Mouse (Mus musculus) erythroblast, adult 5-6 weeks (primary cell): ENCODE measurements around the gene Izumo2. TPM values are rescaled to one million over a fixed set of nuclear protein-coding genes. Genes with fewer than 3 reads are reported as not detected.
"Not testable (repeated sequence)": the region's sequence is repeated elsewhere in the genome, so short reads cannot be mapped to it uniquely, and the experiment has no call there.

Source experiments
- ATAC-seq: replicated peaks from 2 replicates; pipeline ENCODE4 v1.8.0; 2016; ENCODE audit warnings: moderate number of reproducible peaks, mild to moderate bottlenecking, moderate TSS enrichment, inconsistent platforms; ENCODE audit not compliant: poor library complexity, low FRiP score, severe bottlenecking
- total RNA-seq, 2 experiments: library from RNA; stranded (forward) in 1 of 2; stranded (reverse) in 1 of 2; fragments of 150-400 nt in 1 of 2; fragments of 200-764, 138-1000 nt in 1 of 2; gene quantifications; 2 replicates each; pipeline versions ENCODE4 v1.2.3 to v1.2.4; 2015 to 2017; ENCODE audit warnings: low replicate concordance in 2 of 2

Gene Izumo2
- total RNA-seq, 2 experiments from 2014 or later = not detected

- ATAC-seq = no peak
These were observed 13.3 kb upstream of the Izumo2 start for GRCm38 (mm10) chr7:44695223-44695622.

GRCm38 (mm10) chr7:44697191-44697710 lies 11.3 kb upstream of the Izumo2 start:
- ATAC-seq = no peak

- no peak for ATAC-seq
These were observed 10.6 kb upstream of the Izumo2 start for GRCm38 (mm10) chr7:44697980-44698379.

GRCm38 (mm10) chr7:44701921-44702320 lies 6.6 kb upstream of the Izumo2 start:
- ATAC-seq = no peak

GRCm38 (mm10) chr7:44702985-44703384 lies 5.6 kb upstream of the Izumo2 start:
- ATAC-seq = no peak

GRCm38 (mm10) chr7:44704363-44704762 lies 4.2 kb upstream of the Izumo2 start:
- ATAC-seq = peak; percentile 55; the same call in 1 of the 2 replicates

GRCm38 (mm10) chr7:44705086-44705485 lies 3.5 kb upstream of the Izumo2 start:
- ATAC-seq = no peak

- ATAC-seq = no peak
These were observed 2.2 kb upstream of the Izumo2 start for GRCm38 (mm10) chr7:44706322-44706721.

- no peak for ATAC-seq
These were observed 1.3 kb upstream of the Izumo2 start for GRCm38 (mm10) chr7:44707169-44707675.

GRCm38 (mm10) chr7:44708093-44708492 lies 449 bp upstream of the Izumo2 start:
- not testable (repeated sequence) for ATAC-seq

GRCm38 (mm10) chr7:44709881-44710280 lies 1.3 kb downstream of the Izumo2 start:
- no peak for ATAC-seq

GRCm38 (mm10) chr7:44722058-44722457 lies 13.5 kb downstream of the Izumo2 start:
- no peak for ATAC-seq

GRCm38 (mm10) chr7:44724316-44724715 lies 15.8 kb downstream of the Izumo2 start:
- ATAC-seq = no peak

GRCm38 (mm10) chr7:44726343-44726742 lies 17.8 kb downstream of the Izumo2 start:
- no peak for ATAC-seq

GRCm38 (mm10) chr7:44727151-44727550 lies 18.6 kb downstream of the Izumo2 start:
- no peak for ATAC-seq

GRCm38 (mm10) chr7:44728082-44728975 lies 19.8 kb downstream of the Izumo2 start:
- ATAC-seq = no peak

- ATAC-seq = no peak
These were observed 25.2 kb downstream of the Izumo2 start for GRCm38 (mm10) chr7:44733723-44734122.

- no peak for ATAC-seq
These were observed 32.8 kb downstream of the Izumo2 start for GRCm38 (mm10) chr7:44741361-44741760.

- ATAC-seq = no peak
These were observed 35.7 kb downstream of the Izumo2 start for GRCm38 (mm10) chr7:44744270-44744669.

- peak; percentile 47; the same call in 1 of the 2 replicates for ATAC-seq
These were observed 36.5 kb downstream of the Izumo2 start for GRCm38 (mm10) chr7:44745076-44745475.

- no peak for ATAC-seq
These were observed 38.6 kb downstream of the Izumo2 start for GRCm38 (mm10) chr7:44747115-44747514.
